Mouse (Mus musculus) layer of hippocampus, postnatal 25 days (tissue): ENCODE results near the gene Misp. TPM values are rescaled to one million over a fixed set of nuclear protein-coding genes. Genes with fewer than 3 reads are reported as not detected.

Experiments used
- DNase-seq, 2 experiments: peaks; one replicate each; pipeline ENCODE4 v3.0.0; 2022; ENCODE audit warnings: mixed read lengths in 2 of 2, low spot score in 1 of 2; ENCODE audit errors: extremely low spot score in 1 of 2
- total RNA-seq, 2 experiments: library from RNA; stranded (reverse); gene quantifications; 2 replicates each; pipeline ENCODE4 v1.2.3; 2021

Gene Misp
- total RNA-seq, 2 experiments from 2014 or later: 0.66 to 0.89 TPM

GRCm38 (mm10) chr10:79819606-79820005 lies 1.2 kb upstream of the Misp start:
- DNase-seq: no peak

DNA sequence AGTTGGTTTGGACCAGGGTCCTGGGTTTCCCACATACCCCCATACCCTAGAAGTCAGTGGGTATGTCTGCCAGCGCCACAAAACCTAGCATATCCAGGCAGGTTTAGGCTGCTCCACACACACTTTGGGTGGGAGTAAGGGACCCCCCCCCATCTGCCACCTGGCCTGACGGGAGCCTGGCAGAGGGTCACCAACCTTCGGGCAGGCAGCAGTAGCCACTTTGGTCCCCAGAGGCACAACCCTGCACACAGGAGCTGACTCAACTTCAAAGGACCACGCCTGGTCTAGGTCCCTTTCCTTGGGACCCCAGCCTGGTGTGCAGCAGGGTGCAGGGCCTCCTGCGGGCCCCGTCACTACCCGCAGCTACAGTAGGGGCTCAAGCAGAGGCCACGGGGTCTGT lies 512 bp upstream of the Misp start:
- no peak for DNase-seq

GRCm38 (mm10) chr10:79821731-79822130 lies 942 bp downstream of the Misp start:
- no peak for DNase-seq

DNA sequence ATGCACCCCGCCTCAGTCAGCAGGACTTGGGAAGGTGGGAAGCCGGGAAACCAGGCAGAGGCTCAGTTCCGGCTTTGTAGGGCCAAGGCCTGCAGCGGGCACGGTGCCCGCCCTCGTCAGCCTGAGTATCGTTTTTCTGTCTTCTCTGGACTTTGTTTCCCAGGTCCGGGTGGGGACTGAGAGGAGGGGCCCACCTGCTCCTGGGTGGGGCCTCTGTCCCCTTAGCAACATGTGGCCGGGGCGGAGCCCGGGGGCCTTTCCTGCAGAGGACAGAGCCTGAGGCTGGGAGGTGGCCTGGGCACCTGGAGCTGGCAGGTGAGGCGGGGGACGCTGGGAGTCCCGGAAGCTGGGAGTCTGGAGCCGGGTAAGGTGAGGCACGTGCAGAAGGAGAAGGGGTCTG lies 1.6 kb downstream of the Misp start:
- DNase-seq: no peak

GRCm38 (mm10) chr10:79823011-79823410 lies 2.2 kb downstream of the Misp start:
- DNase-seq: no peak

DNA sequence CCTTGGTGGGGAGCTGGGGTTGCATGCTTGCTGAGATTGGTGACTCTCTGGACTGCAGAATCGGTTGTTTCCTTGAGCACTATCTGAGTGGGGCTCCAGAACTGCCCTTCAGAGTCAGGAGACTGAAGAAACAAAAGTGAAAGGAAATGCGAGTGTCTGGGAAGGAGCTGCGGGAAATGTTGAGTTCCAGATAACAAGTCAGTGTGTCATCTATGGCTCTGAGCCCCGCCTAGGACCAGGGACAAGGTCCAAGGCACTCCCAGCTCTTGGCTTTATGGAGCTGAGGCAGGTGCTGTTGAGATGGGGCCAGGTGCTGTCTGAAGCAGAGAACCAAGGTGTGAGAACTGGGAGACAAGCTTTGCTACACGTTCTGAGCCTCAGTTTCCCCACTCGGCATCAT lies 3.6 kb downstream of the Misp start:
- DNase-seq: no peak

DNA sequence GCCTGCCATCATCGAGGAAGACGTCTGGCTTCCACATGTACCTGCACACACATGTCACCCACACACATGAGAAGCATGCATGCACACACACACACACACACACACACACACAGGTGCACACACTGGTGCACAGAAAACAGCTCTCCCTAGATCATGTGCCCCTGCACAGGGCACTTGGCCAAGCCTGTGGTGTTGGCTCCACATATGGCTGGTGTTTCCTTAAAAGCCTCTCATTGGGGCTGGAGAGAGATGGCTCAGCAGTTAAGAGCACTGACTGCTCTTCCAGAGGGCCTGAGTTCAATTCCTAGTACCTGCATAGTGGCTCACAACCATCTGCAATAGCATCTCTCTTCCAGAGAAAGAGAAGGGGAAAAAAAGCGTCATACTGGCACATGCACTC lies 10.8 kb downstream of the Misp start:
- DNase-seq: no peak

- DNase-seq: no peak
Observed at GRCm38 (mm10) chr10:79832026-79832785, 11.4 kb downstream of the Misp start.

GRCm38 (mm10) chr10:79832786-79833181 lies 12.0 kb downstream of the Misp start:
- no peak for DNase-seq

GRCm38 (mm10) chr10:79834769-79835398 lies 14.1 kb downstream of the Misp start:
- DNase-seq: peak; percentile 65 to 91

- DNase-seq: no peak
Observed at GRCm38 (mm10) chr10:79836918-79837317, 16.1 kb downstream of the Misp start.

- no peak for DNase-seq
Observed at GRCm38 (mm10) chr10:79838151-79838550, 17.4 kb downstream of the Misp start.

DNA sequence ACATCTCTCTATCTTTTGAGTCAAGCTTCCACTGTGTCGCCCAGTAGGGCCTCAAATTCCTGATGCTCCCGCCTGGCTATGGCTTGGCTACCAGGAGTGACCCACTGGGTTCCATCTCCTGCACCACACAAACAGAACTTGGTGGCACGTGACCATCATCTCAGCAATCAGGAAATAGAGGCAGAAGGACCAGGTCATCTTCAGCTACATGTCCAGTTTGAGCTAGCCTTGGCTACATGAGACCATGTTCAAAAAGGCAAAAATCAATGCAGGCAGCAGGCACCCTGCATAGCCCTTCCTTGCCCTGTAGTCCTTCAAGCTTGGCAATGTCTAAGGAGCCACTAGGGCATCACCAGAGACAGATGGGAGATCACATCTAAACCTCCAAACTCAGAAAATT lies 19.3 kb downstream of the Misp start:
- no peak for DNase-seq

GRCm38 (mm10) chr10:79840644-79841551 lies 20.1 kb downstream of the Misp start:
- peak in 1 of 2 experiments; percentile 42 for DNase-seq

- DNase-seq: no peak
Observed at GRCm38 (mm10) chr10:79842322-79842721, 21.5 kb downstream of the Misp start.

GRCm38 (mm10) chr10:79843476-79843875 lies 22.7 kb downstream of the Misp start:
- no peak for DNase-seq

- DNase-seq: no peak
Observed at GRCm38 (mm10) chr10:79846553-79846952, 25.8 kb downstream of the Misp start.

GRCm38 (mm10) chr10:79849941-79850628 lies 29.3 kb downstream of the Misp start:
- no peak for DNase-seq

DNA sequence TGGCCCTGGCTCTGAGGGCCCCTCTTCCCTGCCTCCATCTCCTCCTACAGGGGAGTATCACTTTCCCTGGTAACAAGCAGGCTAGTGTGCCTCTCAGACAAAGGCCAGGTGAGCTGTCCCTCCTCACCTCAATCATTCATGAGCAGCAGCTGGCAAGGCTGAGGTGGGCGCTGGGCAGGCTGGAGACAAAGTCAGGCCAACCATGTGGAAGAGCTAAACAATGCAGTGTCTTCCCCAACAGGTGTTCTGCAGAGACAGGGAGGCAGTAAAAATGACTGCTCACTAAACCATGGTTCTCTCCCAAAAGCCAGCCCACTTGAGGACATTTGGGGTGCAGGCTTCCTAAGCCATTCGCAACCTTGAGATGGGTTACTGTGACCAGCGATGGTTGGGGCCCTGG lies 30.9 kb downstream of the Misp start:
- no peak for DNase-seq

- no peak for DNase-seq
Observed at GRCm38 (mm10) chr10:79852107-79852789, 31.5 kb downstream of the Misp start.
